Mouse (Mus musculus) heart, adult 2 months (tissue): Measurements from ENCODE around the gene Nfrkb. TPM values are rescaled to one million over a fixed set of nuclear protein-coding genes. Genes with fewer than 3 reads are reported as not detected.
A peak's percentile ranks its signal among the peaks of the same experiment; 100 is the strongest.

Experiments
- DNase-seq, 2 experiments: peaks; one replicate each; pipeline ENCODE4 v3.0.0; 2021
- H3K27ac ChIP-seq: fragments of 200-600 bp; 2 replicates; pipeline ENCODE4 v1.8.1; 2022
- H3K27me3 ChIP-seq: fragments of 200-500 bp; 2 replicates; pipeline ENCODE4 v1.6.1; 2012; ENCODE audit warnings: mild to moderate bottlenecking, low read length, inconsistent platforms, mixed read lengths; ENCODE audit not compliant: control insufficient read depth, insufficient read depth
- H3K36me3 ChIP-seq: fragments of 200-500 bp; 2 replicates; pipeline ENCODE4 v1.6.1; 2012; ENCODE audit warnings: low read length, inconsistent platforms; ENCODE audit not compliant: control insufficient read depth, insufficient read depth
- H3K4me1 ChIP-seq: fragments of 200-500 bp; 2 replicates; pipeline ENCODE4 v1.6.1; 2011; ENCODE audit warnings: low read length; ENCODE audit not compliant: control insufficient read depth, insufficient read depth
- H3K4me3 ChIP-seq: fragments of 200-600 bp; 2 replicates; pipeline ENCODE4 v1.8.1; 2022
- H3K79me2 ChIP-seq: fragments of 200-500 bp; replicated peaks from 2 replicates; pipeline ENCODE4 v1.6.1; 2012; ENCODE audit warnings: mild to moderate bottlenecking, inconsistent platforms, low read length, moderate library complexity, mixed read lengths; ENCODE audit not compliant: control insufficient read depth, insufficient read depth
- H3K9ac ChIP-seq: fragments of 200-500 bp; 2 replicates; pipeline ENCODE4 v1.6.1; 2012; ENCODE audit warnings: low read depth, mild to moderate bottlenecking, control low read depth, inconsistent platforms, low read length, mixed read lengths
- CTCF ChIP-seq: fragments of 200-600 bp; IDR thresholded peaks from 2 replicates; pipeline ENCODE4 v1.8.1; 2022; ENCODE audit warnings: antibody characterized with exemption, mild to moderate bottlenecking, moderate library complexity
- EP300 ChIP-seq: fragments of 200-500 bp; IDR thresholded peaks from 2 replicates; pipeline ENCODE4 v1.6.1; 2011; ENCODE audit warnings: low read depth, low read length, control low read depth; ENCODE audit not compliant: insufficient read depth
- POLR2A ChIP-seq: fragments of 200-500 bp; IDR thresholded peaks from 2 replicates; pipeline ENCODE4 v1.6.1; 2011; ENCODE audit warnings: mild to moderate bottlenecking, low read depth, low read length, control low read depth; ENCODE audit not compliant: insufficient read depth
- WGBS: fragments of 180-500 bp; shearing (Covaris S2); methylation state at CpG from one replicate; pipeline ENCODE4 v1.1.7; 2018; 5-methylcytosine and 5-hydroxymethylcytosine counted together
- intact Hi-C: fragments of 180-260 bp; cut with DNase I; formaldehyde crosslinking; loops from one replicate; pipeline ENCODE4 v1.15.1; 2025
- long read RNA-seq: library from polyadenylated mRNA; stranded (forward); transcript quantifications from one replicate; pipeline ENCODE4 v2.0.0, GENCODE M21; 2021
- polyA plus RNA-seq: library from polyadenylated mRNA; depleted of rRNA; stranded (reverse); fragments of >200 nt; gene quantifications from 2 replicates; pipeline ENCODE4 v1.2.3, GENCODE M21; 2012; rRNA removed
- total RNA-seq, 2 experiments: library from RNA; stranded (reverse); gene quantifications; 2 replicates each; pipeline ENCODE4 v1.2.3; 2021

Gene Nfrkb
- total RNA-seq: 1 to 10 TPM; 8.9 to 9.1 TPM
- polyA plus RNA-seq: 9.9 and 12.5 TPM in 2 replicates
- long read RNA-seq, partial matches to known transcripts: 0 of 3 reads
- long read RNA-seq, other reads (novel, unspliced or antisense): 3 of 3 reads

DNA sequence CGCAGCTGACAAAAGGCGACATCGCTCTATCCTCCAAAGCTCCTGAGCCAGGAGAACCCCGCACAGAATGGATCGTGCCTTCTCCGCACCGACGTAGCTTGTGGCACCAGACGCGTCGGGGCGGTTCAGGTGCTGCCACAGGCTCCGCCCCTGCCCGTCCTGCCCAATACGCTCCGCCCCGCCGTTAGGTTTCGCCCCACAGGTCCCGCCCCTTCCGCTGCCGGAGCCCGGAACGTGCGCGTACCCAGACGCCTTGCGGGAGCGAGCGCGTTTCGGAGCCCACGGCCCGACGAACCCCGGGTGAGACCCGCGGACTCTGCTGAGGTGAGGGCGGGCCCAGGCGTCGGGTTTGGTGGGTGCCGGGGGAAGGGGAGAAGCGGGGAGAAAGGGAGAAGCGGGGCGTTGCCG lies at the start of gene Nfrkb:
Gene Nfrkb, plus strand, starts transcription at position 246 of the 408 bp plus-strand sequence.
- Histone ChIP-seq H3K27me3 (no peaks in the 10 kb centered on the region), H3K4me3 (peak within 1 kb of the TSS; percentile 81), H3K4me1 (peaks cover 7% of the 10 kb centered on the region), H3K27ac (peak within 1 kb of the TSS; percentile 79), H3K36me3 (no peaks in the 10 kb centered on the region; the same call in 1 of the 2 replicates), H3K79me2 (peaks cover 4% of the 10 kb centered on the region; the same call in 1 of the 2 replicates), H3K9ac (peak within 1 kb of the TSS; percentile 82)
- peak; percentile 96 to 97 for DNase-seq
- intact Hi-C loops: loop anchor here (5.0 kb wide), 1 partner anchor 104 kb away; the partner anchor contains the start of gene Prdm10
- TF ChIP-seq EP300 (0 out of 2 replicates have a peak, but pooled peaks have one; percentile 36), CTCF (no peak), POLR2A (peak; percentile 96)
- under 1% methylated on average over 45 of the region's 46 CpGs for WGBS

DNA sequence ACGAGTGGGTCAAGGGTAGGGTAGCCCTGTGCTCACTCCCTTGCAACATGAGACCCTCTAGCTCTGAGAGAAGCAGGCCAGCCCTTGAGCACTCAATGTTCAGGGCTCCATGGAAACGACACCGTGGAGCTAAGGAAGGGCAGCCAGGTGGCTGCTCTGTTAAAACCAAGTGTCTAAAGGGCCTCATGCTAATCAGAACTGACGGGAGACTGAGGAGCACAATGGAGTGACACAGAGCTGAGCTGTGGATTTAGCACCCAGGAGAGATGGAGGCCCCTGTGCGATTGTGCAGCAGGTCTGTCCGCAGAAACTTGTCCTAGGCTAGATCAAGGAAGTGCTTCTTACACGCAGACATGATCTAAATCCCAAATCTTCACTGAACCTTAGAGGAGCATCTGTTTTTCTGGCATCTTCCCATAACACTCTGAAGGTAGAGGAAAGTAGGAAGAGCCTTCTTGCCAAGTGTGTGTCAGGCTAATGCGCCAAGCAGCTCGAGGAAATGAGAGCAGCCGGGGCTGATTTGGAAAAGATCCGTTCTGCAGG lies 41.6 kb upstream of the Nfrkb start:
- no peak overlapping the region for H3K9ac ChIP-seq
- H3K27me3 ChIP-seq: no peaks in the 10 kb centered on the region
- H3K27ac ChIP-seq: no peak overlapping the region
- whole genome bisulfite sequencing: 50% methylated on average over 11 of the region's 11 CpGs
- no peaks in the 10 kb centered on the region for H3K79me2 ChIP-seq
- TF ChIP-seq POLR2A: no peak
- no peak for TF ChIP-seq CTCF
- TF ChIP-seq EP300: no peak
- peaks cover 3% of the 10 kb centered on the region for H3K4me1 ChIP-seq
- no peak overlapping the region for H3K4me3 ChIP-seq
- intact Hi-C loops: no loop called here
- no peaks in the 10 kb centered on the region for H3K36me3 ChIP-seq
- DNase-seq: no peak

DNA sequence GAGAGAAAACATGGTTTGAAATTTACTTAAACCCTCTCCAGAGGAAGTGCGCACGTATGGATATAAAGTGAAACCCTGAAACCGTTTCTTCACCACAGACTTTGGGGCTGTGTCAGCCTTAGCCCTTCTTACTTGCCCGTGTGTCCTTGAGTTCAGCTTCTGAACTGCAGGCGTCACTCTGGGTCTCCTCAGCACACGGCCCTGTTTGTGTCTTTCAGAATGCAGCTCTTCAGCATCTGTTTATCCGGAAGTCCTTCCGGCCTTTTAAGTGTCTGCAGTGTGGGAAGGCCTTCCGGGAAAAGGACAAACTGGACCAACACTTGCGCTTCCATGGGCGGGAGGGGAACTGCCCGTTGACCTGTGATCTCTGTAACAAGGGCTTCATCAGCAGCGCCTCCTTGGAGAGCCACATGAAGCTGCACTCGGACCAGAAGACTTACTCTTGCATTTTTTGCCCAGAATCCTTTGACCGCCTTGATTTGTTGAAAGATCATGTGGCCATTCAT lies 39.4 kb upstream of the Nfrkb start:
- H3K27ac ChIP-seq: no peak overlapping the region
- H3K79me2 ChIP-seq: no peaks in the 10 kb centered on the region
- peaks cover 3% of the 10 kb centered on the region for H3K4me1 ChIP-seq
- H3K9ac ChIP-seq: no peak overlapping the region
- DNase-seq: no peak
- TF ChIP-seq CTCF (peak; percentile 10), POLR2A (no peak)
- intact Hi-C loops: loop anchor here (5.0 kb wide), 1 partner anchor 139 kb away; no protein-coding TSS in a partner anchor
- 58% methylated on average over 15 of the region's 15 CpGs for WGBS
- H3K27me3 ChIP-seq: no peaks in the 10 kb centered on the region
- H3K4me3 ChIP-seq: no peak overlapping the region
- no peaks in the 10 kb centered on the region for H3K36me3 ChIP-seq

DNA sequence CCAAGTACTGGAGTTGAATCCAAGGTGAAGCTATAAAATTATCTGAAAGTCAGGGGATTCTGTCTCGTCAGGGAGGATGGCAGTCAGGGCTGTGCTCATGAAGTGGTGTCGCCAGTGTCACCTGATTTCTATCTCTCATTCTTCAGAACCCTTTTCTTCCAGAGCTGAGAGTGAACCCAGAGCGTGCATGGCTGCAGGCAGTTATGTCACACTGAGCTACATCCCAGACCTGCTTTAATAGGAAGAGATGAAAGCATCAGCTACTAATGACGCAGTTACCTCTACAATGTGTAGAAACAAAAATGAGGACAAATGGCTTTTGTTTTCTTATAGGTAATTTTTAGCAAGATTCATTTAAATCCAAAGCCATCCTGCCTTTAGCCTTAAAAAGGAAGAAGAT lies 37.5 kb upstream of the Nfrkb start:
- H3K27ac ChIP-seq: no peak overlapping the region
- intact Hi-C loops: loop anchor here (5.0 kb wide), 1 partner anchor 141 kb away; no protein-coding TSS in a partner anchor
- 83% methylated on average over 4 of the region's 4 CpGs for WGBS
- no peak overlapping the region for H3K9ac ChIP-seq
- no peak overlapping the region for H3K4me3 ChIP-seq
- H3K36me3 ChIP-seq: no peaks in the 10 kb centered on the region
- no peaks in the 10 kb centered on the region for H3K27me3 ChIP-seq
- no peak for TF ChIP-seq EP300
- no peak for TF ChIP-seq POLR2A
- TF ChIP-seq CTCF: no peak
- H3K79me2 ChIP-seq: no peaks in the 10 kb centered on the region
- DNase-seq: no peak
- peaks cover 3% of the 10 kb centered on the region for H3K4me1 ChIP-seq

DNA sequence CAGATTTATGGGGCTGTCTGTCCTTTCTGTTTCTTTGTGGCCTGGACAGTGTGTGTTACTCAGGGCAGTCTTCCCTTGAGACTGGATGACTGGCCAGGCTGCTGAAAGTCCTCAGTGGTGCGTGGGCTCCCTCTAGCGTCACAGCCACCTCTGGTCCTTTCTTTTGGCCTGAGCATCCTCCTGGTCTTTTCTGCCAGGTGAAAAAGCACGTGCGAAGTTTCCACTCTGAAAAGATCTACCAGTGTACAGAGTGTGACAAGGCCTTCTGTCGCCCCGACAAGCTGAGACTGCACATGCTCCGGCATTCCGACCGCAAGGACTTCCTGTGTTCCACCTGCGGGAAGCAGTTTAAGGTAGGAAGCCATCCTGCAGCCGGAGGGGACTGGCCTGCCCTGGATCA lies 37.1 kb upstream of the Nfrkb start:
- H3K9ac ChIP-seq: no peak overlapping the region

DNA sequence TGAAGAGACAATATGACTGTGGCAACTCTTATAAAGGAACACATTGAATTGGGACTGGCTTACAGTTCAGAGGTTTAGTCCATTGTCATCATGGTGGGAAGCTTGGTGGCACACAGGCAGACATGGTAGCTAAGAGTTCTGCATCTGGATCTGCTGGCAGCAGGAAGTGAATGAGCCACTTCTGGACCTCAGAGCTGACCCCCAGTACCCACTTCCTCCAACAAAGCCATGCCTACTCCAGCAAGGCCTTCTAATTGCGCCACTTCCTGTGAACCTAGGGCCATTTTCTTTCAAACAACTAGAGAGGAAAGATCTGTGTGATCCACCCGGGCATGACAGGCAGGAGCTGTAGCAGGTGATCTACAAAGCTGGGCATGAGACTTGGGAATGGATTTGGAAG lies 33.3 kb upstream of the Nfrkb start:
- Histone ChIP-seq H3K79me2 (no peaks in the 10 kb centered on the region), H3K27me3 (no peaks in the 10 kb centered on the region), H3K27ac (no peak overlapping the region), H3K36me3 (no peaks in the 10 kb centered on the region), H3K9ac (no peak overlapping the region), H3K4me3 (no peak overlapping the region), H3K4me1 (no peaks in the 10 kb centered on the region)
- DNase-seq: no peak
- no peak for TF ChIP-seq EP300
- TF ChIP-seq CTCF: no peak
- TF ChIP-seq POLR2A: no peak
- WGBS: 81% methylated on average over 2 of the region's 2 CpGs
- intact Hi-C loops: loop anchor here (5.0 kb wide), 1 partner anchor 880 kb away; no protein-coding TSS in a partner anchor

More for the DNA sequence above, 37.1 kb upstream of the Nfrkb start:
- Histone ChIP-seq H3K27ac (no peak overlapping the region), H3K27me3 (no peaks in the 10 kb centered on the region), H3K4me1 (peaks cover 1% of the 10 kb centered on the region; the same call in 1 of the 2 replicates), H3K79me2 (no peaks in the 10 kb centered on the region), H3K4me3 (no peak overlapping the region), H3K36me3 (no peaks in the 10 kb centered on the region)
- TF ChIP-seq POLR2A: no peak
- peak; percentile 95 for TF ChIP-seq CTCF
- TF ChIP-seq EP300: peak; percentile 83; the same call in 1 of the 2 replicates
- DNase-seq: peak; percentile 65 to 81
- intact Hi-C loops: loop anchor here (1.0 to 5.0 kb wide), 2 partner anchors 142 to 198 kb away; no protein-coding TSS in a partner anchor
- 62% methylated on average over 11 of the region's 11 CpGs for WGBS
